ENCODE assay signal across 21 mouse cellular contexts in genomic region chr16:30614705-30615317, GRCm38 (mm10). TPM values are rescaled to one million over a fixed set of nuclear protein-coding genes. Genes with fewer than 3 reads are reported as not detected.
DNase-seq lines count a peak whose midpoint lies in the region; ATAC-seq and TF ChIP-seq lines count a peak whose summit lies in the region.
"Had no signal": no experiment of that assay in that cellular context is flagged by ENCODE, and none has a peak within 500 bp of the region (broad histone marks: within the 10 kb centered on the region; RNA-seq: fewer than 3 reads in every experiment).

No protein-coding gene starts in this region.

- H3K9me3 ChIP-seq in midbrain, embryonic 12.5 days, result no peaks in the 10 kb centered on the region
- no peaks in the 10 kb centered on the region for H3K9me3 ChIP-seq in midbrain, embryonic 10.5 days (replicated peaks)
- H3K9me3 ChIP-seq in forebrain, embryonic 14.5 days (replicated peaks; ENCODE audit: control insufficient read depth, low read length), result no peaks in the 10 kb centered on the region
- H3K9me3 ChIP-seq: heart, embryonic 13.5 days; lung, embryonic 15.5 days had no signal

- TF ChIP-seq CTCF in brain, embryonic 14.5 days (IDR thresholded peaks at IDR 0.05; ENCODE audit: borderline replicate concordance, extremely low read depth, insufficient read depth, insufficient read length), result no peak
- no peak for TF ChIP-seq CTCF in olfactory bulb, adult 2 months (IDR thresholded peaks at IDR 0.05; ENCODE audit: insufficient read depth, low read depth, low read length)
- TF ChIP-seq CTCF in heart, adult 2 months (IDR thresholded peaks at IDR 0.05), result no peak

- DNase-seq in midbrain, embryonic 10.5 days (ENCODE audit: low spot score), result no peak
- DNase-seq in brain, embryonic 14.5 days (ENCODE audit: low read depth), result peak; percentile 44
- DNase-seq in forebrain, embryonic 14.5 days (ENCODE audit: low spot score), result no peak
- no peak for DNase-seq in heart, adult 2 months
- no peak for DNase-seq in embryo, embryonic 10.5 days (ENCODE audit: low spot score)
- DNase-seq: adrenal gland, postnatal 25 days; cerebellum, adult 8-10 months; kidney, adult 8-10 months; kidney, postnatal 14 days; layer of hippocampus, postnatal 36 days; lung, postnatal 4 days; right cerebral cortex, adult 18-20 months had no signal

- H3K4me2 ChIP-seq in midbrain, embryonic 12.5 days (replicated peaks), result no peak overlapping the region
- H3K4me2 ChIP-seq in forebrain, embryonic 14.5 days (ENCODE audit: low read length), result no peak overlapping the region
- H3K4me2 ChIP-seq: heart, embryonic 13.5 days; lung, embryonic 15.5 days had no signal

- H3K4me1 ChIP-seq in midbrain, embryonic 12.5 days, result peaks cover 11% of the 10 kb centered on the region; the same call in 1 of the 2 replicates
- H3K4me1 ChIP-seq in midbrain, embryonic 10.5 days, result peaks cover 14% of the 10 kb centered on the region
- H3K4me1 ChIP-seq in forebrain, embryonic 14.5 days (ENCODE audit: control insufficient read depth, insufficient read depth, low read length), result no peaks in the 10 kb centered on the region; the same call in 1 of the 2 replicates
- H3K4me1 ChIP-seq in olfactory bulb, adult 2 months (ENCODE audit: control insufficient read depth, insufficient read depth, low read length), result peaks cover 10% of the 10 kb centered on the region
- no peaks in the 10 kb centered on the region for H3K4me1 ChIP-seq in heart, adult 2 months (ENCODE audit: control insufficient read depth, insufficient read depth, low read length)
- H3K4me1 ChIP-seq: heart, embryonic 13.5 days; lung, embryonic 15.5 days had no signal

- no peak for ATAC-seq in midbrain, embryonic 12.5 days (ENCODE audit: low FRiP score, low read depth)
- ATAC-seq in forebrain, embryonic 14.5 days, result peak; percentile 29; the same call in 1 of the 2 replicates
- ATAC-seq: inflammation-experienced regulatory T-cells, adult 6 months had no signal

- 23% methylated on average over 6 of the region's 6 CpGs for WGBS in midbrain, embryonic 12.5 days
- 26% methylated on average over 6 of the region's 6 CpGs for WGBS in midbrain, embryonic 10.5 days
- WGBS in forebrain, embryonic 14.5 days, result 12% methylated on average over 6 of the region's 6 CpGs
- WGBS in olfactory bulb, adult 2 months, result 30% methylated on average over 6 of the region's 6 CpGs
- 53% methylated on average over 6 of the region's 6 CpGs for WGBS in heart, adult 2 months

- no peaks in the 10 kb centered on the region for H3K36me3 ChIP-seq in midbrain, embryonic 12.5 days
- H3K36me3 ChIP-seq in midbrain, embryonic 10.5 days, result no peaks in the 10 kb centered on the region
- H3K36me3 ChIP-seq in forebrain, embryonic 14.5 days (ENCODE audit: control insufficient read depth, insufficient read depth, low read length), result no peaks in the 10 kb centered on the region
- no peaks in the 10 kb centered on the region for H3K36me3 ChIP-seq in heart, adult 2 months (ENCODE audit: control insufficient read depth, insufficient read depth, low read length)
- H3K36me3 ChIP-seq: heart, embryonic 13.5 days; lung, embryonic 15.5 days had no signal

- TF ChIP-seq EP300 in heart, adult 2 months (IDR thresholded peaks at IDR 0.05; ENCODE audit: insufficient read depth, low read depth, low read length), result no peak

- H3K9ac ChIP-seq in midbrain, embryonic 12.5 days (replicated peaks), result no peak overlapping the region
- no peak overlapping the region for H3K9ac ChIP-seq in forebrain, embryonic 14.5 days (ENCODE audit: low read length)
- H3K9ac ChIP-seq in heart, adult 2 months (ENCODE audit: low read depth, low read length), result no peak overlapping the region
- H3K9ac ChIP-seq: heart, embryonic 13.5 days; liver, embryonic 14.5 days; lung, embryonic 15.5 days had no signal

- no peak for TF ChIP-seq POLR2A in brain, embryonic 14.5 days (IDR thresholded peaks at IDR 0.05; ENCODE audit: borderline replicate concordance, extremely low read depth, insufficient read depth, insufficient read length, poor library complexity, severe bottlenecking)
- TF ChIP-seq POLR2A in olfactory bulb, adult 2 months (IDR thresholded peaks at IDR 0.05; ENCODE audit: insufficient read depth, low read depth, low read length), result no peak
- TF ChIP-seq POLR2A in heart, adult 2 months (IDR thresholded peaks at IDR 0.05; ENCODE audit: insufficient read depth, low read depth, low read length), result no peak

- H3K27me3 ChIP-seq in midbrain, embryonic 12.5 days, result no peaks in the 10 kb centered on the region
- H3K27me3 ChIP-seq in midbrain, embryonic 10.5 days (ENCODE audit: low read depth, poor library complexity, severe bottlenecking), result no peaks in the 10 kb centered on the region
- no peaks in the 10 kb centered on the region for H3K27me3 ChIP-seq in forebrain, embryonic 14.5 days (replicated peaks; ENCODE audit: control insufficient read depth, insufficient read depth, low read length)
- H3K27me3 ChIP-seq in heart, adult 2 months (ENCODE audit: control insufficient read depth, insufficient read depth, low read length), result no peaks in the 10 kb centered on the region
- H3K27me3 ChIP-seq: heart, embryonic 13.5 days; lung, embryonic 15.5 days had no signal

- H3K27ac ChIP-seq in midbrain, embryonic 12.5 days (replicated peaks), result 0 out of 2 replicates have a peak overlapping the region, but pooled peaks have one; percentile 7
- no peak overlapping the region for H3K27ac ChIP-seq in midbrain, embryonic 10.5 days (replicated peaks)
- H3K27ac ChIP-seq in forebrain, embryonic 14.5 days (ENCODE audit: low read depth, low read length), result no peak overlapping the region
- peak overlapping the region; percentile 37; the same call in 1 of the 2 replicates for H3K27ac ChIP-seq in olfactory bulb, adult 2 months (ENCODE audit: insufficient read depth, low read depth, low read length)
- no peak overlapping the region for H3K27ac ChIP-seq in heart, adult 2 months
- H3K27ac ChIP-seq: heart, embryonic 13.5 days; layer of hippocampus, adult 2 months; liver, embryonic 14.5 days; lung, embryonic 15.5 days; stomach, postnatal 0 days had no signal

- no peaks in the 10 kb centered on the region for H3K79me2 ChIP-seq in heart, adult 2 months (replicated peaks; ENCODE audit: control insufficient read depth, insufficient read depth, low read length)

- intact Hi-C loops in heart, adult 2 months (cut with DNase I), result no loop called here

- H3K4me3 ChIP-seq in midbrain, embryonic 12.5 days, result no peak overlapping the region
- H3K4me3 ChIP-seq in midbrain, embryonic 10.5 days, result no peak overlapping the region
- no peak overlapping the region for H3K4me3 ChIP-seq in forebrain, embryonic 14.5 days (ENCODE audit: low read depth, low read length)
- H3K4me3 ChIP-seq in olfactory bulb, adult 2 months (ENCODE audit: insufficient read depth, low read depth, low read length), result no peak overlapping the region
- H3K4me3 ChIP-seq in heart, adult 2 months, result no peak overlapping the region
- H3K4me3 ChIP-seq: heart, embryonic 13.5 days; layer of hippocampus, adult 2 months; lung, embryonic 15.5 days; myocyte had no signal

RNA-seq across cellular contexts. Expression of gene Fam43a, which starts 15.3 kb away (rescaled TPM):
- 9.9 and 16.3 TPM in 2 replicates for polyA plus RNA-seq in midbrain, embryonic 12.5 days (2016; fragmentation: Nextera tagmentation; extraction: Ambion mirVana)
- 11.4 TPM in 2 replicates for polyA plus RNA-seq in midbrain, embryonic 10.5 days (2016; fragmentation: Nextera tagmentation; extraction: Ambion mirVana)
- 9.0 and 13.8 TPM in 2 replicates for polyA plus RNA-seq in brain, embryonic 14.5 days (2012; rRNA removed)
- 6.1 and 6.7 TPM in 2 replicates for polyA plus RNA-seq in forebrain, embryonic 14.5 days (2014; fragmentation: Nextera tagmentation; extraction: Ambion mirVana)
- not detected in 2 replicates for polyA plus RNA-seq in olfactory bulb, adult 2 months (2012; ENCODE audit: insufficient read depth, insufficient read length, low replicate concordance, missing spikeins)
- 10 to 100 TPM; 20.7 to 22.6 TPM for total RNA-seq in heart, adult 2 months (2021)
- 23.9 and 27.1 TPM in 2 replicates for polyA plus RNA-seq in heart, adult 2 months (2012; rRNA removed)

RNA-seq across cellular contexts. Expression of gene Lsg1, which starts 27.4 kb away (rescaled TPM):
- 72.2 and 78.1 TPM in 2 replicates for polyA plus RNA-seq in midbrain, embryonic 12.5 days (2016; fragmentation: Nextera tagmentation; extraction: Ambion mirVana)
- polyA plus RNA-seq in midbrain, embryonic 10.5 days (2016; fragmentation: Nextera tagmentation; extraction: Ambion mirVana), result 82.3 and 86.2 TPM in 2 replicates
- 28.6 and 29.1 TPM in 2 replicates for polyA plus RNA-seq in brain, embryonic 14.5 days (2012; rRNA removed)
- 59.1 and 62.3 TPM in 2 replicates for polyA plus RNA-seq in forebrain, embryonic 14.5 days (2014; fragmentation: Nextera tagmentation; extraction: Ambion mirVana)
- polyA plus RNA-seq in olfactory bulb, adult 2 months (2012; ENCODE audit: insufficient read depth, insufficient read length, low replicate concordance, missing spikeins), result not detected in 2 replicates
- total RNA-seq in heart, adult 2 months (2021), result 10 to 100 TPM; 19.6 to 21.2 TPM
- polyA plus RNA-seq in heart, adult 2 months (2012; rRNA removed), result 5.5 and 7.5 TPM in 2 replicates

Comparison
In these comparisons a context has a peak if more than half of its experiments do, and no peak if none do; other contexts are left out.
1. H3K27ac ChIP-seq: peak in midbrain, embryonic 12.5 days (single experiment) and olfactory bulb, adult 2 months (single experiment); none in midbrain, embryonic 10.5 days (single experiment), forebrain, embryonic 14.5 days (single experiment) and heart, adult 2 months (single experiment).